Mouse (Mus musculus) hematopoietic stem cell, adult 5-6 weeks (primary cell): ENCODE measurements around the gene Tmed5. TPM values are rescaled to one million over a fixed set of nuclear protein-coding genes. Genes with fewer than 3 reads are reported as not detected.

Experiments
- ATAC-seq, 2 experiments: fragments of 125-278 bp in 1 of 2; replicated peaks in 1 of 2; 2 replicates each; pipeline ENCODE4 v1.8.0; 2016 to 2017; ENCODE audit warnings: inconsistent platforms in 2 of 2, mild to moderate bottlenecking in 2 of 2, moderate number of reproducible peaks in 2 of 2, low read depth in 1 of 2, moderate TSS enrichment in 1 of 2; ENCODE audit not compliant: low FRiP score in 2 of 2, poor library complexity in 2 of 2, severe bottlenecking in 2 of 2, insufficient read depth in 1 of 2, low TSS enrichment in 1 of 2
- total RNA-seq: library from RNA; stranded (forward); fragments of 172-1452, 232-1000 nt; gene quantifications from 2 replicates; pipeline ENCODE4 v1.2.3, GENCODE M21; 2017

Gene Tmed5
- total RNA-seq, 1 experiment from 2014 or later: 106 TPM

DNA sequence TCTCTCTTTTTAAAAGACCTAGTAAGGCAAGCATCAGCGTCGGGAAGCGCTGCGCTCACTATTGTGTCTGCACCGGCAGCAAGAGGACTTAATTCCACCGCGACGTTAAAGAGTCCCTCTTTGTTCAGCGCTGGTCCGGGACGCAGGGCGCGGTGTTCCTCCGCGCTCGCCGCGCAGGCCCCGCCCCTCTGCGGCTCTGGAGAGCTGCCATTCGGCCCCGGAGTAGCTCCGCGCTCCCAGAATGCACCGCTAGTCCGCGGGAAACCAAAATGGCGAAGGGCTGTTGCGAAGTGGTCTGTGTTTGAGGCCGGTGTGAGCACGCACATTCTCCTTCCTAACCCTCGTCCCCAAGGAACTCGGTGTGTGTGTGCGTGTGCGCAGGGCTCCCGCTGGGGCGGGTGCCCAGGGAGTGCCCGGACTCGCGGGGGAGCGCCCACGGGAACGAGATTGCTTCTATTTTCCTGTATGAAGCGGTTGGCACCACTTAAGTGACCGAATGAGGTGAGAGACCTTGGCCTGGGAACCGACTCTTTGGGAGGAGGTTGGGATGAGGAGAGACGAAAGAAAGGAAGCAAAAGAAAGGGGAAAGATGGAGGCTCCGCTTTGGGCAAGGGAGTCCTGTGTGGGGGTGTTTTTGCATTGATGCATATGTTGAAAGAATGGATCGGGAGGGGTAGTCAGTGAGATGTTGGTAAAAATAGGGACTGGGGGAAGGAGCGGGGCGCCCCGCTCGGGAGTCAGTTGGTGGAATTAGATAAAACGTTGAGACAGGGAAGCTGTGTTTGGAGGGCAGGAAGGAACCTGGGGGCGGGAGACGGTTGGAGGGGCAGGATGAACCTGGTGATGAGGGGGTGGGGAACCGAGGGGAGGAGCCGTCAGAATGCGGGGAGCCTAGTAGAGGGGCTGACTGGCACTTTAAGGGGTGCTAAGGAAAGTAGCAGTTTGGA lies 66.7 kb downstream of the Tmed5 start, which contains the start of gene Mtf2:
Gene Mtf2, plus strand, starts transcription at position 210 of the 947 bp plus-strand sequence.
- ATAC-seq: peak; percentile 89 to 96

DNA sequence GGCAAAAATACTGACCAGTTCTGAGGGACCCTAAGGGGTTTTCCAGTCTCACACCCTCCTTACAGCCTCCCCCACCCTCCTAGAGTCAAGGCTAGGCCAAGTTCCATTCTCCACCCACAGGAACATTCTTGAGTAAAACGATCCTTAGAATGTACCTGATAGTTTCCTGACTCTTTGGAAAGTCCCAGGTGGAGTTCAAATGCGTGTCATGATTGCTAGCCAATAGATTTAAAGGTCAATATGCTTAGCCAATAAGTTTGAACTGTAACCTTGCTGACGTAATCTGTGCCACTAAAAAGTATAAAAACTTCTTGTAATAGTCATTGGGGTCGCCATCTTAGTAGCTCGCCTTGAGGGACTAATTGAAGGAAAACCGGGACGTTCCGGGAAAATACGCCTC lies 72.0 kb downstream of the Tmed5 start:
- ATAC-seq: no peak

Other genes with a start within 250 kb of the Tmed5 start
- 277 and 564 TPM in 2 replicates for gene Rpl5, start 232.1 kb downstream of the Tmed5 start, total RNA-seq
- gene Fam69a, start 145.5 kb downstream of the Tmed5 start, total RNA-seq: 7.1 and 17.7 TPM in 2 replicates
- gene Mtf2, start 66.9 kb downstream of the Tmed5 start, total RNA-seq: 154 and 169 TPM in 2 replicates
- 21.1 and 25.6 TPM in 2 replicates for gene Ccdc18, start 255 bp upstream of the Tmed5 start, total RNA-seq
- gene Dr1, start 136.3 kb upstream of the Tmed5 start, total RNA-seq: 48.9 and 54.9 TPM in 2 replicates
- 6.5 and 7.9 TPM in 2 replicates for gene Pigg, start 180.0 kb upstream of the Tmed5 start, total RNA-seq
- 0.13 TPM in 1 of 2 replicates, not detected in the other for gene Gm42517, start 235.3 kb upstream of the Tmed5 start, total RNA-seq